Mouse (Mus musculus) embryonic fibroblast, embryonic 13.5 days (primary cell): ENCODE results near the gene Sbk1. TPM values are rescaled to one million over a fixed set of nuclear protein-coding genes. Genes with fewer than 3 reads are reported as not detected.
"Not testable (repeated sequence)": the region's sequence is repeated elsewhere in the genome, so short reads cannot be mapped to it uniquely, and the experiment has no call there.

Experiments
- H3K27ac ChIP-seq: 2 replicates; pipeline ENCODE4 v1.5.1; 2012; ENCODE audit warnings: low read length, control low read depth, inconsistent platforms; ENCODE audit not compliant: insufficient read depth
- H3K4me1 ChIP-seq: 2 replicates; pipeline ENCODE4 v1.6.1; 2011; ENCODE audit warnings: low read length; ENCODE audit not compliant: control insufficient read depth, insufficient read depth
- H3K4me3 ChIP-seq: 2 replicates; pipeline ENCODE4 v1.5.1; 2011; ENCODE audit warnings: mild to moderate bottlenecking, control low read depth, low read length; ENCODE audit not compliant: insufficient read depth
- CTCF ChIP-seq: IDR thresholded peaks from 2 replicates; pipeline ENCODE4 v1.5.1; 2011; ENCODE audit warnings: mild to moderate bottlenecking, control low read depth, low read length, moderate library complexity, borderline replicate concordance; ENCODE audit not compliant: insufficient read depth
- POLR2A ChIP-seq: IDR thresholded peaks from 2 replicates; pipeline ENCODE4 v1.6.1; 2011; ENCODE audit warnings: low read depth, mild to moderate bottlenecking, control low read depth, low read length, moderate library complexity
- polyA plus RNA-seq: library from polyadenylated mRNA; stranded (reverse); fragments of >200 nt; gene quantifications from 2 replicates; pipeline ENCODE4 v1.2.4, GENCODE M21; 2011; ENCODE audit warnings: low read depth; ENCODE audit not compliant: missing spikeins, insufficient read length

The Sbk1 gene
- polyA plus RNA-seq, 1 experiment: 5.8 TPM

GRCm38 (mm10) chr7:126297579-126298460 is 25.4 kb downstream of the Sbk1 start:
- no peak overlapping the region for H3K27ac ChIP-seq

GRCm38 (mm10) chr7:126298856-126299255 is 26.4 kb downstream of the Sbk1 start:
- Histone ChIP-seq H3K4me1 (no peaks in the 10 kb centered on the region), H3K4me3 (no peak overlapping the region), H3K27ac (no peak overlapping the region)
- TF ChIP-seq POLR2A (no peak), CTCF (no peak)

More at GRCm38 (mm10) chr7:126297579-126298460, 25.4 kb downstream of the Sbk1 start:
- H3K4me3 ChIP-seq: no peak overlapping the region
- TF ChIP-seq CTCF (no peak), POLR2A (no peak)
- no peaks in the 10 kb centered on the region for H3K4me1 ChIP-seq

- not testable (repeated sequence) for H3K27ac ChIP-seq, H3K4me1 ChIP-seq, H3K4me3 ChIP-seq
Measured at GRCm38 (mm10) chr7:126301831-126302230, 29.4 kb downstream of the Sbk1 start.

- TF ChIP-seq CTCF (no peak), POLR2A (no peak)
- H3K4me3 ChIP-seq: no peak overlapping the region
- no peaks in the 10 kb centered on the region; the same call in 1 of the 2 replicates for H3K4me1 ChIP-seq
- no peak overlapping the region for H3K27ac ChIP-seq
Measured at GRCm38 (mm10) chr7:126311822-126312221, 39.4 kb downstream of the Sbk1 start.

GRCm38 (mm10) chr7:126313309-126313708 is 40.9 kb downstream of the Sbk1 start:
- no peak for TF ChIP-seq POLR2A
- no peak for TF ChIP-seq CTCF
- Histone ChIP-seq H3K4me1 (no peaks in the 10 kb centered on the region; the same call in 1 of the 2 replicates), H3K4me3 (no peak overlapping the region), H3K27ac (no peak overlapping the region)

- Histone ChIP-seq H3K4me1 (no peaks in the 10 kb centered on the region; the same call in 1 of the 2 replicates), H3K4me3 (no peak overlapping the region), H3K27ac (no peak overlapping the region)
- TF ChIP-seq POLR2A (no peak), CTCF (no peak)
Measured at GRCm38 (mm10) chr7:126314273-126314672, 41.9 kb downstream of the Sbk1 start.

GRCm38 (mm10) chr7:126323729-126324128 is 51.3 kb downstream of the Sbk1 start:
- Histone ChIP-seq H3K4me1 (no peaks in the 10 kb centered on the region), H3K4me3 (no peak overlapping the region), H3K27ac (no peak overlapping the region)
- TF ChIP-seq POLR2A (no peak), CTCF (peak; percentile 59; the same call in 1 of the 2 replicates)

- Histone ChIP-seq H3K27ac (no peak overlapping the region), H3K4me3 (no peak overlapping the region), H3K4me1 (no peaks in the 10 kb centered on the region)
- no peak for TF ChIP-seq POLR2A
- TF ChIP-seq CTCF: no peak
Measured at GRCm38 (mm10) chr7:126324791-126325190, 52.4 kb downstream of the Sbk1 start.

GRCm38 (mm10) chr7:126325576-126326273 is 53.3 kb downstream of the Sbk1 start:
- not testable (repeated sequence) for H3K4me3 ChIP-seq, H3K27ac ChIP-seq, H3K4me1 ChIP-seq

- H3K27ac ChIP-seq, H3K4me1 ChIP-seq, H3K4me3 ChIP-seq: not testable (repeated sequence)
Measured at GRCm38 (mm10) chr7:126328848-126329247, 56.4 kb downstream of the Sbk1 start.
